Mouse (Mus musculus): ENCODE data around the gene Rfx8. TPM values are rescaled to one million over a fixed set of nuclear protein-coding genes. Genes with fewer than 3 reads are reported as not detected.

Gene Rfx8
- polyA plus RNA-seq (2012; ENCODE audit: low replicate concordance) = not detected in 2 replicates

GRCm38 (mm10) chr1:39720632-39721350 is at the start of gene Rfx8:
Gene Rfx8 (minus strand): TSS chr1:39720997.

GRCm38 (mm10) chr1:39651241-39651548 is 69.6 kb downstream of the Rfx8 start, which contains the start of gene Creg2:
Gene Creg2 (minus strand): TSS chr1:39651474.

Other genes with a start within 250 kb of the Rfx8 start
- 2.4 and 2.8 TPM in 2 replicates for gene Tbc1d8, start 242.2 kb downstream of the Rfx8 start, polyA plus RNA-seq (2012; ENCODE audit: low replicate concordance)
- 95.3 and 110 TPM in 2 replicates for gene Cnot11, start 186.0 kb downstream of the Rfx8 start, polyA plus RNA-seq (2012; ENCODE audit: low replicate concordance)
- gene Rnf149, start 143.6 kb downstream of the Rfx8 start, polyA plus RNA-seq (2012; ENCODE audit: low replicate concordance) = 18.7 and 25.7 TPM in 2 replicates
- 0.06 and 0.37 TPM in 2 replicates for gene Creg2, start 69.5 kb downstream of the Rfx8 start, polyA plus RNA-seq (2012; ENCODE audit: low replicate concordance)
- gene Gm3646, start 84.3 kb upstream of the Rfx8 start, polyA plus RNA-seq (2012; ENCODE audit: low replicate concordance) = not detected in 2 replicates
- 15.2 and 16.1 TPM in 2 replicates for gene Map4k4, start 179.9 kb upstream of the Rfx8 start, polyA plus RNA-seq (2012; ENCODE audit: low replicate concordance)

All from leukemia stem cell, adult 10-12 weeks (primary cell).